Mouse (Mus musculus) left cerebral cortex, postnatal 14 days (tissue): ENCODE results near the gene Catsperg1. TPM values are rescaled to one million over a fixed set of nuclear protein-coding genes. Genes with fewer than 3 reads are reported as not detected.
A peak's percentile ranks its signal among the peaks of the same experiment; 100 is the strongest.
"Not testable (repeated sequence)": the region's sequence is repeated elsewhere in the genome, so short reads cannot be mapped to it uniquely, and the experiment has no call there.

Experiments
- DNase-seq, 2 experiments: peaks; one replicate each; pipeline ENCODE4 v3.0.0; 2021 to 2022; ENCODE audit warnings: low spot score in 2 of 2, mixed read lengths in 1 of 2
- intact Hi-C: fragments of 180-260 bp; cut with DNase I; formaldehyde crosslinking; loops from one replicate; pipeline ENCODE4 v1.15.1; 2025
- total RNA-seq, 2 experiments: library from RNA; stranded (reverse); gene quantifications; 2 replicates each; pipeline ENCODE4 v1.2.3; 2021

Gene Catsperg1
- total RNA-seq, 2 experiments from 2014 or later, result 1.3 to 1.5 TPM

DNA sequence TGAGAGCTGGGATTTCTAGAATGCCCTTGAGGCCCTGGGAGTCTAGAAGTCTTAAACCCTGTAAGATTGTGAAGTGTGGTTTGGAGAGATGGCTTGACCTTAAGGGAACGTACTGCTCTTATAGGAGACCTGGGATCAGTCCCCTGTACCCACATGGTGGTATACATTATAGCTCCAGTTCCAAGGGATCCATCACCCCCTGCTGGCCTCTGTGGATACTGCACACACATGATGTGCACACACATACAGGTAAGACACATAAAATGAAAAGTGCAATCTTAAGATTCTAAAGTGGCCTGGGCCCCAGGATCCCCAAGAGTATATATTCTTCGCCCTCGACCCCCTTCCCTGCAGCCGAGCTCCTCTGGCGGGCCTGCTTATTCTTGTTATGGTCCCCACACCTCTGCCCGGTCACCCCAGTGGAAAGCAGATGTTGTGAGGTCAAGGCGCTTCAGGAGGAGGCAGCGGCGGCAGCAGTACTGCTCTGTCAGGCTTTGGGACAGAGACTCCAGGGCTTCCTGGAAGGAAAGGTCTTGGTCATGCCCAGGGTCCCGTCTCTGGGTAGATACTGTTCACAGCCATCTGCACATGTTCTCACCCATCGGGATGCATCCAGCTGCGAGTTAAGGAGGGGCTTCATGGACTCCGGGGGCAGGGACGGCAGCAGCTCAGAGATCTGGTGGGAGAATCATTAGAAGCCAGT, 59.7 kb downstream of the Catsperg1 start:
- intact Hi-C loops, result loop anchor here (10.0 kb wide), 1 partner anchor 99 kb away; no protein-coding TSS in a partner anchor

GRCm38 (mm10) chr7:29151486-29151885, 62.3 kb downstream of the Catsperg1 start:
- intact Hi-C loops, result loop anchor here (10.0 kb wide), 1 partner anchor 97 kb away; no protein-coding TSS in a partner anchor
- no peak for DNase-seq

More for the DNA sequence above, 59.7 kb downstream of the Catsperg1 start:
- DNase-seq, result no peak

DNA sequence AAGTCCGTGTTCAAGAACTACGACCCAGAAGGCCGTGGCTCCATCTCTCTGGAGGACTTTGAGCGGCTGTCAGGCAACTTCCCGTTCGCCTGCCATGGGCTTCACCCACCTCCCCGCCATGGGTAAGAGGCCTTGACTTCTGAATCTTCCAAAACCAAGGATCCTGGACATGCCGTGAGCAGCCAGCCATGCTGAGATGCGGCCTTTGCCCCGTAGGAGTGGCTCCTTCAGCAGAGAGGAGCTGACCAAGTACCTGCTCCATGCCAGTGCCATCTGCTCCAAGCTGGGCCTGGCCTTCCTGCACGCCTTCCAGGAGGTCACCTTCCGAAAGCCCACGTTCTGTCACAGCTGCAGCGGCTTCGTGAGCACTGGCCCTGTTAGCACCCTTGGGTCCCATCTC, 65.1 kb downstream of the Catsperg1 start:
- intact Hi-C loops, result no loop called here
- no peak for DNase-seq

- intact Hi-C loops, result no loop called here
- DNase-seq, result no peak
Measured at GRCm38 (mm10) chr7:29146625-29147367, 67.0 kb downstream of the Catsperg1 start.

- DNase-seq, result no peak
- intact Hi-C loops, result no loop called here
Measured at GRCm38 (mm10) chr7:29144006-29144405, 69.8 kb downstream of the Catsperg1 start.

- intact Hi-C loops, result no loop called here
- DNase-seq, result no peak
Measured at GRCm38 (mm10) chr7:29141416-29141815, 72.4 kb downstream of the Catsperg1 start.

GRCm38 (mm10) chr7:29139237-29139636, 74.6 kb downstream of the Catsperg1 start:
- DNase-seq, intact Hi-C loops: not testable (repeated sequence)

DNA sequence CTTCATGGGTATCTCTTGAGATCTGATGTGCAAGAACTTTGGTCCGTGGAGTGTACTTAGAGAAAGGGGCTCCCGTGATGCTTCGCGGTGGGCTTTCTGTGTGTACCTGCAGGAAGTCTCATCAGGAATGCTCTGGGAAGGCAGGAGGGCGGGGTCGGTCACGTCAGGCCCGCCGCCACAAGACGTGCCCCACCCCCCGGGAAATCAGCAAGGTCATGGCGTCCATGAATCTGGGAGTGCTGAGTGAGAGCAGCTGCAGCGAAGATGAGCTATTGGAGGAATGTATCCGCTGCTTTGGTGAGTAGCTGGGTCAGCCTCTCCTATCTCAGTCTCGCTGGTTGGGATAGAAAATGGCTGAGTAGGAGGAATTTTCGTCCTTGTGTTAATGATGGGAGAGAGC, 76.4 kb downstream of the Catsperg1 start:
- no peak for DNase-seq
- intact Hi-C loops, result no loop called here

GRCm38 (mm10) chr7:29134693-29135386, 79.0 kb downstream of the Catsperg1 start, which contains the start of gene Rasgrp4:
TSS of gene Rasgrp4 (plus strand) at chr7:29134851.
- DNase-seq, result peak in 1 of 2 experiments; percentile 32
- intact Hi-C loops, result no loop called here

DNA sequence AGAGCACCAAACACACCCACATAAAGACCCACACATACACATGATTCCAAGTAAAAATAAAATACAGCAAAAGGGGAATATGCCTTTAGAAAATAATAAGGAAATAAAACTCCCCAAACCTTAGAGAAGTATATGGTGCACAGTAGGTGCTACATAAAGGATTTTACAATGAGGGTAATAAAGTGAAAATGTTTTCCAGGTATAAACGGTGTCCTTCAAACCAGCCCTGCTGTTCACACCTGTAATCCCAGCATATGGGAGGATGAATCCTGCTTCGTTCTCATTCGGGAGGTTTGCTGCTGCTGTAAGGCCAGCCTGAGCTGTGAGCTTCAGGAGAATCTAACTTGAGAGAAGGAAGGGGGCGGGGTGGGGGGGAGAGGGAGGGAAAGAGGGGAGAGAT, 79.6 kb downstream of the Catsperg1 start:
- intact Hi-C loops, result no loop called here
- DNase-seq, result no peak

Other genes starting within 250 kb of the Catsperg1 start
- 100 to 1,000 TPM; 163 to 174 TPM for gene Eif3k, start 232.2 kb downstream of the Catsperg1 start, total RNA-seq
- 1 to 10 TPM; 2.0 to 3.7 TPM for gene Map4k1, start 232.0 kb downstream of the Catsperg1 start, total RNA-seq
- gene Ryr1, start 88.9 kb downstream of the Catsperg1 start, total RNA-seq, result 1 to 10 TPM; 6.1 to 8.2 TPM
- gene Rasgrp4, start 79.2 kb downstream of the Catsperg1 start, total RNA-seq, result 1 to 10 TPM; 1.8 to 2.2 TPM
- gene Fam98c, start 57.8 kb downstream of the Catsperg1 start, total RNA-seq, result 10 to 100 TPM; 32.7 to 37.5 TPM
- gene Ggn, start 43.8 kb downstream of the Catsperg1 start, total RNA-seq, result 1 to 10 TPM in 1 of 2 experiments, under 1 TPM in 1; 0.92 to 1.2 TPM
- gene Spred3, start 43.6 kb downstream of the Catsperg1 start, total RNA-seq, result 10 to 100 TPM; 45.7 to 48.0 TPM
- gene Psmd8, start 33.3 kb downstream of the Catsperg1 start, total RNA-seq, result 100 to 1,000 TPM; 161 to 165 TPM
- gene Kcnk6, start 18.5 kb upstream of the Catsperg1 start, total RNA-seq, result 1 to 10 TPM; 3.0 to 3.5 TPM
- 10 to 100 TPM; 48.4 to 50.9 TPM for gene Yif1b, start 24.3 kb upstream of the Catsperg1 start, total RNA-seq
- not detected for gene 2200002D01Rik, start 34.4 kb upstream of the Catsperg1 start, total RNA-seq
- gene Spint2, start 67.9 kb upstream of the Catsperg1 start, total RNA-seq, result 10 to 100 TPM; 11.5 to 19.4 TPM
- gene Ppp1r14a, start 75.3 kb upstream of the Catsperg1 start, total RNA-seq, result 1 to 10 TPM; 6.6 to 8.0 TPM
- 100 to 1,000 TPM in 1 of 2 experiments, 10 to 100 TPM in 1; 97.6 to 105 TPM for gene Dpf1, start 89.9 kb upstream of the Catsperg1 start, total RNA-seq